Mouse (Mus musculus) hindbrain, embryonic 11.5 days (tissue): ENCODE measurements around the gene Traf2. TPM values are rescaled to one million over a fixed set of nuclear protein-coding genes. Genes with fewer than 3 reads are reported as not detected.

Experiments used
- ATAC-seq: fragments of 200-750 bp; cut with Nextera tagmentation; 2 replicates; pipeline ENCODE4 v1.8.0; 2017; ENCODE audit warnings: mild to moderate bottlenecking, moderate TSS enrichment, moderate library complexity; ENCODE audit not compliant: low FRiP score
- DNase-seq: peaks from one replicate; pipeline ENCODE4 v3.0.0-alpha.2; 2015; ENCODE audit warnings: low spot score
- H3K27ac ChIP-seq: fragments of 300-500 bp; sonication (generic); 2 replicates; pipeline ENCODE4 v1.5.1; 2014; ENCODE audit warnings: mild to moderate bottlenecking, low read depth, low read length
- H3K27me3 ChIP-seq: fragments of 300-500 bp; sonication (generic); 2 replicates; pipeline ENCODE4 v1.6.1; 2014; ENCODE audit warnings: mild to moderate bottlenecking, low read length, moderate library complexity, mixed read lengths; ENCODE audit not compliant: control insufficient read depth, insufficient read depth
- H3K36me3 ChIP-seq: fragments of 300-500 bp; sonication (generic); 2 replicates; pipeline ENCODE4 v1.6.1; 2014; ENCODE audit warnings: mild to moderate bottlenecking, low read length, moderate library complexity, mixed read lengths; ENCODE audit not compliant: control insufficient read depth, insufficient read depth
- H3K4me1 ChIP-seq: fragments of 300-500 bp; sonication (generic); replicated peaks from 2 replicates; pipeline ENCODE4 v1.6.1; 2014; ENCODE audit warnings: low read length, mixed read lengths; ENCODE audit not compliant: control insufficient read depth, insufficient read depth
- H3K4me2 ChIP-seq: fragments of 300-500 bp; sonication (generic); replicated peaks from 2 replicates; pipeline ENCODE4 v1.6.1; 2014; ENCODE audit warnings: mild to moderate bottlenecking, low read depth, low read length
- H3K4me3 ChIP-seq: fragments of 300-500 bp; sonication (generic); 2 replicates; pipeline ENCODE4 v1.5.1; 2014; ENCODE audit warnings: low read depth, low read length
- H3K9ac ChIP-seq: fragments of 300-500 bp; sonication (generic); 2 replicates; pipeline ENCODE4 v1.6.1; 2014; ENCODE audit warnings: low read depth, low read length
- H3K9me3 ChIP-seq: fragments of 300-500 bp; sonication (generic); 2 replicates; pipeline ENCODE4 v1.6.1; 2016; ENCODE audit warnings: low read length; ENCODE audit not compliant: control insufficient read depth
- WGBS: fragments of 180-500 bp; shearing (Covaris S2); extraction: QIAGEN DNeasy Blood & Tissue Kit; methylation state at CpG from one replicate; pipeline ENCODE4 v1.1.7; 2014; 5-methylcytosine and 5-hydroxymethylcytosine counted together
- polyA plus RNA-seq: library from polyadenylated mRNA; unstranded; fragments of >200 nt; fragmentation: Nextera tagmentation; extraction: Ambion mirVana; gene quantifications from 2 replicates; pipeline ENCODE4 v1.2.1, GENCODE M21; 2014

Traf2 gene
- 25.3 and 32.3 TPM in 2 replicates for polyA plus RNA-seq

GRCm38 (mm10) chr2:25546811-25547491 is at the start of gene Traf2:
TSS of gene Traf2 (minus strand) at chr2:25546940.
- WGBS, result 3% methylated on average over 43 of the region's 48 CpGs
- no peaks in the 10 kb centered on the region for H3K9me3 ChIP-seq
- H3K27me3 ChIP-seq, result no peaks in the 10 kb centered on the region
- H3K4me2 ChIP-seq, result peak within 1 kb of the TSS; percentile 75
- H3K4me3 ChIP-seq, result peak within 1 kb of the TSS; percentile 60
- peak; percentile 97 for DNase-seq
- peak within 1 kb of the TSS; percentile 79 for H3K9ac ChIP-seq
- no peaks in the 10 kb centered on the region for H3K4me1 ChIP-seq
- H3K36me3 ChIP-seq, result no peaks in the 10 kb centered on the region
- 0 out of 2 replicates have a peak within 1 kb of the TSS, but pooled peaks have one; percentile 33 for H3K27ac ChIP-seq
- ATAC-seq, result peak; percentile 99

DNA sequence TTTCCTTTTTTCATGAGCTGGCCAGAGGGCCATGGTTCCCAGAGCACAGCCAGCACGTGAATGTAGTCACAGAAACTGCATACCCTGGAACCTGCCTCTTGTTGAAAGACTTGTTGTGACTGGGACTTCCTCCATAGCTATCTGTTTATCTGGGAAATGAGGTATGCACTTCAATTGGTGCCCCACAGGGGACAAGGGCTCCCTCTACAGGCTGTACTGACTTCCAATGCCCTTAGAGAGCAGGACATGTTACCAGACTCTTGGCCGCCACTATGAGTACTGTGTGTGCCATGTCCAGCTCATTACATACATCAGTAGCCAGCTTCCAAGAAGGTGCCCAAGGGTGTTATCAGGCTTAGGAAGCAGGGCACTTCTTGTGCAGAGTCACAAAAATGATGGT is 45.1 kb upstream of the Traf2 start:
- Histone ChIP-seq H3K9me3 (no peaks in the 10 kb centered on the region), H3K27me3 (no peaks in the 10 kb centered on the region), H3K27ac (no peak overlapping the region), H3K9ac (no peak overlapping the region), H3K36me3 (peaks cover 13% of the 10 kb centered on the region), H3K4me3 (no peak overlapping the region), H3K4me2 (no peak overlapping the region), H3K4me1 (no peaks in the 10 kb centered on the region)
- peak; percentile 14 for DNase-seq
- no peak for ATAC-seq
- WGBS, result 92% methylated on average over 2 of the region's 2 CpGs

GRCm38 (mm10) chr2:25588227-25588907 is 41.6 kb upstream of the Traf2 start:
- Histone ChIP-seq H3K27ac (no peak overlapping the region), H3K36me3 (peaks cover 6% of the 10 kb centered on the region; the same call in 1 of the 2 replicates), H3K4me3 (no peak overlapping the region), H3K4me1 (no peaks in the 10 kb centered on the region), H3K9me3 (no peaks in the 10 kb centered on the region), H3K4me2 (no peak overlapping the region), H3K27me3 (no peaks in the 10 kb centered on the region), H3K9ac (no peak overlapping the region)
- ATAC-seq (no peak), DNase-seq (no peak)
- 93% methylated on average over 8 of the region's 8 CpGs for WGBS

DNA sequence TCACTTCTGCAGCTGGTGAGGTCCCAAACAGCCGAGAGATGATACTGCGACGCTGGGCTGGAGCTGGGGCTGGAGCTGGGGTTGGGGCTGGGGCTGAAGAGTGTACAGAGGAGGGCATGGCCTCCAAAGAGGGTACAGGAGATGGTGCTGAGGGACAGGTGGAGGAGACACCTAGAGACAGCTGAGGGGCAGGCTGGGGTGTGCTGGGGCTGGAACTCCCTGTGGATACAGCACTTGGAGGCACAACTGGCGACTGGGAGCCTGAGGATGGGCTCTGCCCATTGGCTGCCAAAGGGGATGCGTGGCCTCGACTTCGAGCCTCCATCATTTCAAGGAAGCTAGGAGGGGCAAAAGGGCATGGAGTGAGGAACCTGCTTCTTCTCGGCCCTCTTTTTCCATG is 40.5 kb upstream of the Traf2 start:
- 0 out of 2 replicates have a peak, but pooled peaks cover 6% of the 10 kb centered on the region for H3K36me3 ChIP-seq
- H3K4me2 ChIP-seq, result no peak overlapping the region
- ATAC-seq (no peak), DNase-seq (no peak)
- no peak overlapping the region for H3K4me3 ChIP-seq
- no peak overlapping the region for H3K27ac ChIP-seq
- no peaks in the 10 kb centered on the region for H3K9me3 ChIP-seq
- 92% methylated on average over 8 of the region's 8 CpGs for WGBS
- no peak overlapping the region for H3K9ac ChIP-seq
- no peaks in the 10 kb centered on the region for H3K27me3 ChIP-seq
- no peaks in the 10 kb centered on the region; the same call in 1 of the 2 replicates for H3K4me1 ChIP-seq

- Histone ChIP-seq H3K4me2 (no peak overlapping the region), H3K9ac (no peak overlapping the region), H3K27ac (no peak overlapping the region), H3K36me3 (no peaks in the 10 kb centered on the region), H3K4me3 (no peak overlapping the region), H3K4me1 (peaks cover 3% of the 10 kb centered on the region; the same call in 1 of the 2 replicates), H3K9me3 (no peaks in the 10 kb centered on the region), H3K27me3 (peaks cover 6% of the 10 kb centered on the region)
- ATAC-seq (no peak), DNase-seq (no peak)
- WGBS, result 93% methylated on average over 3 of the region's 3 CpGs
These were observed 38.9 kb upstream of the Traf2 start for GRCm38 (mm10) chr2:25585601-25586000.

- H3K27ac ChIP-seq, result no peak overlapping the region
- H3K27me3 ChIP-seq, result peaks cover 13% of the 10 kb centered on the region
- ATAC-seq (no peak), DNase-seq (no peak)
- H3K4me1 ChIP-seq, result peaks cover 3% of the 10 kb centered on the region; the same call in 1 of the 2 replicates
- H3K36me3 ChIP-seq, result no peaks in the 10 kb centered on the region
- H3K9ac ChIP-seq, result no peak overlapping the region
- H3K4me2 ChIP-seq, result no peak overlapping the region
- no peaks in the 10 kb centered on the region for H3K9me3 ChIP-seq
- WGBS, result 90% methylated on average over 4 of the region's 4 CpGs
- H3K4me3 ChIP-seq, result no peak overlapping the region
These were observed 38.1 kb upstream of the Traf2 start for GRCm38 (mm10) chr2:25584856-25585255.

- DNase-seq (no peak), ATAC-seq (no peak)
- H3K9ac ChIP-seq, result no peak overlapping the region
- H3K9me3 ChIP-seq, result no peaks in the 10 kb centered on the region
- H3K4me3 ChIP-seq, result no peak overlapping the region
- no peaks in the 10 kb centered on the region for H3K36me3 ChIP-seq
- WGBS, result 98% methylated on average over 3 of the region's 3 CpGs
- peaks cover 3% of the 10 kb centered on the region for H3K4me1 ChIP-seq
- H3K27me3 ChIP-seq, result peaks cover 20% of the 10 kb centered on the region
- no peak overlapping the region for H3K27ac ChIP-seq
- no peak overlapping the region for H3K4me2 ChIP-seq
These were observed 37.4 kb upstream of the Traf2 start for GRCm38 (mm10) chr2:25584152-25584551.

- Histone ChIP-seq H3K9me3 (no peaks in the 10 kb centered on the region), H3K36me3 (no peaks in the 10 kb centered on the region), H3K27me3 (peaks cover 26% of the 10 kb centered on the region), H3K9ac (no peak overlapping the region), H3K4me2 (no peak overlapping the region), H3K4me1 (peaks cover 3% of the 10 kb centered on the region), H3K4me3 (no peak overlapping the region), H3K27ac (no peak overlapping the region)
- WGBS, result 76% methylated on average over 4 of the region's 4 CpGs
- ATAC-seq, result no peak
- DNase-seq, result no peak
These were observed 36.8 kb upstream of the Traf2 start for GRCm38 (mm10) chr2:25583571-25583970.

GRCm38 (mm10) chr2:25583120-25583481 is 36.4 kb upstream of the Traf2 start:
- H3K9ac ChIP-seq, result no peak overlapping the region
- peaks cover 31% of the 10 kb centered on the region for H3K27me3 ChIP-seq
- DNase-seq (no peak), ATAC-seq (no peak)
- no peak overlapping the region for H3K27ac ChIP-seq
- H3K4me2 ChIP-seq, result no peak overlapping the region
- peaks cover 6% of the 10 kb centered on the region for H3K4me1 ChIP-seq
- no peaks in the 10 kb centered on the region for H3K9me3 ChIP-seq
- 89% methylated on average over 6 of the region's 6 CpGs for WGBS
- H3K4me3 ChIP-seq, result no peak overlapping the region
- no peaks in the 10 kb centered on the region for H3K36me3 ChIP-seq
